Mouse (Mus musculus): ENCODE measurements around the gene C1qtnf4.

GRCm38 (mm10) chr2:90843666-90844065 is 42.0 kb upstream of the C1qtnf4 start:
- TF ChIP-seq POLR2A (IDR thresholded peaks at IDR 0.05; ENCODE audit: low read depth, low read length) (no peak), CTCF (IDR thresholded peaks at IDR 0.05; ENCODE audit: extremely low read depth, insufficient read length, insufficient replicate concordance, low read depth, low read length) (no peak)

All from small intestine, adult 2 months (tissue).